Comparison of ENCODE assay signal across 17 mouse cellular contexts in genomic region chr16:87752482-87752881, GRCm38 (mm10). TPM values are rescaled to one million over a fixed set of nuclear protein-coding genes. Genes with fewer than 3 reads are reported as not detected.
DNase-seq lines count a peak whose midpoint lies in the region; ATAC-seq lines count a peak whose summit lies in the region.
"Had no signal": no experiment of that assay in that cellular context is flagged by ENCODE, and none has a peak within 500 bp of the region (broad histone marks: within the 10 kb centered on the region; RNA-seq: fewer than 3 reads in every experiment).

No protein-coding gene starts in this region.

- no peaks in the 10 kb centered on the region for H3K9me3 ChIP-seq in forebrain, embryonic 14.5 days (replicated peaks; ENCODE audit: control insufficient read depth, low read length)
- no peaks in the 10 kb centered on the region for H3K9me3 ChIP-seq in forebrain, embryonic 10.5 days
- no peaks in the 10 kb centered on the region for H3K9me3 ChIP-seq in midbrain, embryonic 15.5 days
- H3K9me3 ChIP-seq in midbrain, embryonic 11.5 days (ENCODE audit: control insufficient read depth, low read length) = no peaks in the 10 kb centered on the region
- H3K9me3 ChIP-seq: intestine, embryonic 15.5 days had no signal

- WGBS in forebrain, embryonic 14.5 days = 59% methylated on average over 13 of the region's 13 CpGs
- 87% methylated on average over 13 of the region's 13 CpGs for WGBS in forebrain, embryonic 10.5 days
- WGBS in midbrain, embryonic 15.5 days = 44% methylated on average over 13 of the region's 13 CpGs
- WGBS in midbrain, embryonic 11.5 days = 70% methylated on average over 13 of the region's 13 CpGs

- no peak overlapping the region for H3K27ac ChIP-seq in forebrain, embryonic 14.5 days (ENCODE audit: low read depth, low read length)
- H3K27ac ChIP-seq in forebrain, embryonic 10.5 days = no peak overlapping the region
- 0 out of 2 replicates have a peak overlapping the region, but pooled peaks have one; percentile 30 for H3K27ac ChIP-seq in midbrain, embryonic 15.5 days
- no peak overlapping the region for H3K27ac ChIP-seq in midbrain, embryonic 11.5 days (ENCODE audit: low read depth, low read length)
- H3K27ac ChIP-seq: forebrain, embryonic 13.5 days; intestine, embryonic 15.5 days had no signal

- no peaks in the 10 kb centered on the region for H3K4me1 ChIP-seq in forebrain, embryonic 14.5 days (ENCODE audit: control insufficient read depth, insufficient read depth, low read length)
- no peaks in the 10 kb centered on the region for H3K4me1 ChIP-seq in forebrain, embryonic 10.5 days
- no peaks in the 10 kb centered on the region for H3K4me1 ChIP-seq in midbrain, embryonic 15.5 days
- no peaks in the 10 kb centered on the region for H3K4me1 ChIP-seq in midbrain, embryonic 11.5 days (ENCODE audit: control insufficient read depth, insufficient read depth, low read length)
- H3K4me1 ChIP-seq: forebrain, embryonic 13.5 days; intestine, embryonic 15.5 days had no signal

- H3K27me3 ChIP-seq in forebrain, embryonic 14.5 days (replicated peaks; ENCODE audit: control insufficient read depth, insufficient read depth, low read length) = no peaks in the 10 kb centered on the region
- H3K27me3 ChIP-seq in forebrain, embryonic 10.5 days (ENCODE audit: poor library complexity, severe bottlenecking) = no peaks in the 10 kb centered on the region
- no peaks in the 10 kb centered on the region for H3K27me3 ChIP-seq in midbrain, embryonic 15.5 days (replicated peaks)
- no peaks in the 10 kb centered on the region for H3K27me3 ChIP-seq in midbrain, embryonic 11.5 days (ENCODE audit: control insufficient read depth, insufficient read depth, low read length)
- H3K27me3 ChIP-seq: forebrain, embryonic 13.5 days; intestine, embryonic 15.5 days; Patski had no signal

- H3K4me2 ChIP-seq in forebrain, embryonic 14.5 days (ENCODE audit: low read length) = no peak overlapping the region
- H3K4me2 ChIP-seq in midbrain, embryonic 15.5 days = peak overlapping the region; percentile 4; the same call in 1 of the 2 replicates
- no peak overlapping the region for H3K4me2 ChIP-seq in midbrain, embryonic 11.5 days
- H3K4me2 ChIP-seq: forebrain, embryonic 13.5 days; intestine, embryonic 15.5 days had no signal

- ATAC-seq in forebrain, embryonic 14.5 days = no peak
- ATAC-seq in midbrain, embryonic 15.5 days (replicated peaks) = peak; percentile 54; the same call in 1 of the 2 replicates
- no peak for ATAC-seq in midbrain, embryonic 11.5 days (ENCODE audit: low FRiP score)
- ATAC-seq: activated CD4-positive, CD25-positive, alpha-beta regulatory T cell, adult 4 months; forebrain, embryonic 13.5 days; intestine, embryonic 15.5 days; Patski had no signal

- no peak overlapping the region for H3K9ac ChIP-seq in forebrain, embryonic 14.5 days (ENCODE audit: low read length)
- no peak overlapping the region for H3K9ac ChIP-seq in midbrain, embryonic 15.5 days
- H3K9ac ChIP-seq in midbrain, embryonic 11.5 days (ENCODE audit: low read length) = no peak overlapping the region
- H3K9ac ChIP-seq: forebrain, embryonic 13.5 days; intestine, embryonic 15.5 days had no signal

- no peaks in the 10 kb centered on the region for H3K36me3 ChIP-seq in forebrain, embryonic 14.5 days (ENCODE audit: control insufficient read depth, insufficient read depth, low read length)
- H3K36me3 ChIP-seq in forebrain, embryonic 10.5 days (replicated peaks) = no peaks in the 10 kb centered on the region
- no peaks in the 10 kb centered on the region for H3K36me3 ChIP-seq in midbrain, embryonic 15.5 days (replicated peaks)
- no peaks in the 10 kb centered on the region for H3K36me3 ChIP-seq in midbrain, embryonic 11.5 days (ENCODE audit: control insufficient read depth, insufficient read depth, low read length)
- H3K36me3 ChIP-seq: intestine, embryonic 15.5 days had no signal

- H3K4me3 ChIP-seq in forebrain, embryonic 14.5 days (ENCODE audit: low read depth, low read length) = no peak overlapping the region
- H3K4me3 ChIP-seq in forebrain, embryonic 10.5 days = no peak overlapping the region
- no peak overlapping the region for H3K4me3 ChIP-seq in midbrain, embryonic 15.5 days
- H3K4me3 ChIP-seq in midbrain, embryonic 11.5 days (ENCODE audit: low read depth, low read length) = no peak overlapping the region
- H3K4me3 ChIP-seq: forebrain, embryonic 13.5 days; intestine, embryonic 15.5 days had no signal

- DNase-seq in forebrain, embryonic 14.5 days (ENCODE audit: low spot score) = peak; percentile 12
- no peak for DNase-seq in forebrain, embryonic 10.5 days (ENCODE audit: extremely low spot score, low spot score)
- peak; percentile 25 for DNase-seq in kidney, postnatal 14 days
- no peak for DNase-seq in kidney, adult 11 months
- DNase-seq in midbrain, embryonic 11.5 days (ENCODE audit: low spot score, missing footprints) = no peak
- DNase-seq in thymus, postnatal 14 days = no peak
- no peak for DNase-seq in gastrocnemius, adult 8-10 months (ENCODE audit: low spot score in 2 of 2)
- DNase-seq: cerebellum, adult 9-10 months; heart, postnatal 4 days; kidney, postnatal 25 days; retina, postnatal 1 day; thymus, postnatal 4 days had no signal

RNA-seq across cellular contexts. Expression of gene Bach1, which starts 53.7 kb away (rescaled TPM):
- polyA plus RNA-seq in forebrain, embryonic 14.5 days (2014; fragmentation: Nextera tagmentation; extraction: Ambion mirVana) = 17.2 and 25.0 TPM in 2 replicates
- 10.8 and 12.0 TPM in 2 replicates for polyA plus RNA-seq in forebrain, embryonic 10.5 days (2016; fragmentation: Nextera tagmentation; extraction: Ambion mirVana)
- 21.3 and 22.0 TPM in 2 replicates for polyA plus RNA-seq in midbrain, embryonic 15.5 days (2015; fragmentation: Nextera tagmentation; extraction: Ambion mirVana)
- 19.2 and 19.3 TPM in 2 replicates for polyA plus RNA-seq in midbrain, embryonic 11.5 days (2014; fragmentation: Nextera tagmentation; extraction: Ambion mirVana)
- 10 to 100 TPM; 17.0 to 24.5 (median 20.0) TPM for total RNA-seq in gastrocnemius, adult 8-10 months (2022)

Comparison
In these comparisons a context has a peak if more than half of its experiments do, and no peak if none do; other contexts are left out.
1. DNase-seq: peak in forebrain, embryonic 14.5 days (single experiment) and kidney, postnatal 14 days (single experiment); none in forebrain, embryonic 10.5 days (single experiment), kidney, adult 11 months (single experiment), midbrain, embryonic 11.5 days (single experiment), thymus, postnatal 14 days (single experiment) and gastrocnemius, adult 8-10 months (0 of 2).